Mouse (Mus musculus) lung, postnatal 4 days (tissue): Measurements from ENCODE around the gene Fscb.

ENCODE experiments used
- DNase-seq, 2 experiments: peaks; one replicate each; pipeline ENCODE4 v3.0.0; 2021

Fscb gene

GRCm38 (mm10) chr12:64474590-64474989, at the start of gene Fscb:
Gene Fscb (minus strand): TSS chr12:64474690.
- no peak for DNase-seq

- no peak for DNase-seq
Observed at GRCm38 (mm10) chr12:64516775-64517174, 42.3 kb upstream of the Fscb start.

- DNase-seq = no peak
Observed at GRCm38 (mm10) chr12:64513439-64513838, 38.9 kb upstream of the Fscb start.

GRCm38 (mm10) chr12:64497706-64498105, 23.2 kb upstream of the Fscb start:
- DNase-seq = no peak

GRCm38 (mm10) chr12:64473615-64474014, 875 bp downstream of the Fscb start:
- DNase-seq = no peak

GRCm38 (mm10) chr12:64473136-64473535, 1.4 kb downstream of the Fscb start:
- no peak for DNase-seq

- no peak for DNase-seq
Observed at GRCm38 (mm10) chr12:64455228-64455627, 19.3 kb downstream of the Fscb start.

GRCm38 (mm10) chr12:64449911-64450310, 24.6 kb downstream of the Fscb start:
- DNase-seq = no peak

GRCm38 (mm10) chr12:64436675-64437074, 37.8 kb downstream of the Fscb start:
- no peak for DNase-seq
